Mouse (Mus musculus) bone marrow macrophage, adult 2 months (primary cell): ENCODE measurements around the gene Mef2c.

Source experiments
- CTCF ChIP-seq: IDR thresholded peaks from 2 replicates; pipeline ENCODE4 v1.5.1; 2012; ENCODE audit warnings: low read depth, mild to moderate bottlenecking, low read length, moderate library complexity
- POLR2A ChIP-seq: IDR thresholded peaks from 2 replicates; pipeline ENCODE4 v1.6.1; 2012; ENCODE audit warnings: mild to moderate bottlenecking, low read depth, low read length, borderline replicate concordance

- no peak for TF ChIP-seq CTCF
- no peak for TF ChIP-seq POLR2A
Observed at GRCm38 (mm10) chr13:83544707-83545106, 40.9 kb downstream of the Mef2c start.
